Mouse (Mus musculus) lung, adult 2 months (tissue): Measurements from ENCODE around the gene Gm45337.

Experiments
- CTCF ChIP-seq: fragments of 200-500 bp; IDR thresholded peaks from 2 replicates; pipeline ENCODE4 v1.5.1; 2011; ENCODE audit warnings: mild to moderate bottlenecking, low read length, control low read depth; ENCODE audit not compliant: insufficient read depth
- POLR2A ChIP-seq: fragments of 200-500 bp; IDR thresholded peaks from 2 replicates; pipeline ENCODE4 v1.6.1; 2011; ENCODE audit warnings: low read depth, mild to moderate bottlenecking, control low read depth, low read length, borderline replicate concordance; ENCODE audit errors: extremely low read depth

- TF ChIP-seq CTCF (no peak), POLR2A (no peak)
Observed at GRCm38 (mm10) chr7:142144507-142144906, at the start of gene Gm45337.
